ENCODE assay signal across 28 mouse cellular contexts in the genomic region with DNA sequence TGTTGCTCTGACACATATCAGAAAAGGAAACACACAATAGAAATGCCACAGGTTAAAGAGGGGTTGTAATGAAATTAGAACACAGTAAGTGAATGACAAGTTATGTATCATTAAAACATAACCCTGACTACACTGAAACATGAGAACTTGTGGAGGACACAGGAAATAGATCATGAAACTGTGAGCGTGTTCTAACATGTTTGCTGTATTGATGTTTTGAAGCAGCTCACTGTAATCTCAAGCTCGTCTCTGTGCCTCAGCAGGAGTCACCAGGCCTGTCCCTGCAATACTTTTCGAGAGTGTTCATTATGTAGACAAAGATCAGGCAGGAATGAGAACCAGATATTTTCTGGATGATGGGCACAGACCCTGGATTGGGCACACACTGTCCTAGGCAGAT. TPM values are rescaled to one million over a fixed set of nuclear protein-coding genes. Genes with fewer than 3 reads are reported as not detected.
"Had no signal": no experiment of that assay in that cellular context is flagged by ENCODE, and none has a peak within 500 bp of the region (broad histone marks: within the 10 kb centered on the region; RNA-seq: fewer than 3 reads in every experiment).

No protein-coding gene starts in this region.

- DNase-seq: kidney, adult 11 months; kidney, adult 9 months; kidney, postnatal 14 days; kidney, postnatal 4 days; left cerebral cortex, postnatal 4 days; retina, postnatal 1 day; right cerebral cortex, postnatal 14 days; right cerebral cortex, postnatal 4 days; thymus, adult 2 months; thymus, postnatal 14 days; thymus, postnatal 4 days had no signal

- ATAC-seq: intestine, embryonic 15.5 days; liver, embryonic 12.5 days had no signal

- H3K4me2 ChIP-seq: intestine, embryonic 15.5 days; limb, embryonic 13.5 days; liver, embryonic 12.5 days; liver, embryonic 15.5 days; lung, embryonic 15.5 days; midbrain, embryonic 12.5 days; midbrain, embryonic 15.5 days; neural tube, embryonic 13.5 days had no signal

- H3K27me3 ChIP-seq: intestine, embryonic 15.5 days; limb, embryonic 13.5 days; liver, embryonic 15.5 days; lung, embryonic 15.5 days; midbrain, embryonic 12.5 days; midbrain, embryonic 15.5 days; neural tube, embryonic 13.5 days had no signal

- H3K9ac ChIP-seq: intestine, embryonic 15.5 days; limb, embryonic 13.5 days; liver, embryonic 12.5 days; liver, embryonic 15.5 days; lung, embryonic 15.5 days; midbrain, embryonic 12.5 days; midbrain, embryonic 15.5 days; neural tube, embryonic 13.5 days had no signal

- H3K36me3 ChIP-seq: intestine, embryonic 15.5 days; limb, embryonic 13.5 days; liver, embryonic 12.5 days; liver, embryonic 15.5 days; lung, embryonic 15.5 days; midbrain, embryonic 12.5 days; midbrain, embryonic 15.5 days; neural tube, embryonic 13.5 days had no signal

- H3K4me3 ChIP-seq: intestine, embryonic 15.5 days; limb, embryonic 13.5 days; liver, embryonic 12.5 days; liver, embryonic 15.5 days; lung, embryonic 15.5 days; midbrain, embryonic 12.5 days; midbrain, embryonic 15.5 days; neural tube, embryonic 13.5 days had no signal

- H3K9me3 ChIP-seq: intestine, embryonic 15.5 days; limb, embryonic 13.5 days; liver, embryonic 12.5 days; liver, embryonic 15.5 days; lung, embryonic 15.5 days; midbrain, embryonic 12.5 days; midbrain, embryonic 15.5 days; neural tube, embryonic 13.5 days had no signal

- H3K4me1 ChIP-seq: intestine, embryonic 15.5 days; limb, embryonic 13.5 days; liver, embryonic 12.5 days; liver, embryonic 15.5 days; lung, embryonic 15.5 days; midbrain, embryonic 12.5 days; midbrain, embryonic 15.5 days; neural tube, embryonic 13.5 days had no signal

- H3K27ac ChIP-seq: intestine, embryonic 15.5 days; limb, embryonic 13.5 days; liver, embryonic 12.5 days; liver, embryonic 15.5 days; lung, embryonic 15.5 days; macrophage; midbrain, embryonic 12.5 days; midbrain, embryonic 15.5 days; neural tube, embryonic 13.5 days had no signal

RNA-seq across cellular contexts. Expression of gene Orm1, which starts 0.8 kb away (rescaled TPM):
- total RNA-seq: layer of hippocampus, adult 18-20 months; layer of hippocampus, postnatal 14 days; left cerebral cortex, adult 8-10 months; left cerebral cortex, postnatal 14 days; left cerebral cortex, postnatal 4 days; neutrophil, adult 5-6 weeks had no signal
- polyA plus RNA-seq: intestine, embryonic 15.5 days; kidney, embryonic 16.5 days; limb, embryonic 13.5 days; liver, embryonic 12.5 days; lung, embryonic 15.5 days; midbrain, embryonic 12.5 days; midbrain, embryonic 15.5 days; neural tube, embryonic 13.5 days; stomach, embryonic 14.5 days had no signal

RNA-seq across cellular contexts. Expression of gene Orm3, which starts 12.4 kb away (rescaled TPM):
- total RNA-seq: layer of hippocampus, adult 18-20 months; layer of hippocampus, postnatal 14 days; left cerebral cortex, adult 8-10 months; left cerebral cortex, postnatal 14 days; left cerebral cortex, postnatal 4 days; megakaryocyte, adult 5-6 weeks; neutrophil, adult 5-6 weeks had no signal
- polyA plus RNA-seq: intestine, embryonic 15.5 days; kidney, embryonic 16.5 days; limb, embryonic 13.5 days; liver, embryonic 12.5 days; liver, embryonic 15.5 days; lung, embryonic 15.5 days; macrophage; midbrain, embryonic 12.5 days; midbrain, embryonic 15.5 days; neural tube, embryonic 13.5 days; stomach, embryonic 14.5 days had no signal

RNA-seq across cellular contexts. Expression of gene Orm2, which starts 18.6 kb away (rescaled TPM):
- total RNA-seq: layer of hippocampus, adult 18-20 months; layer of hippocampus, postnatal 14 days; left cerebral cortex, adult 8-10 months; left cerebral cortex, postnatal 14 days; left cerebral cortex, postnatal 4 days; megakaryocyte, adult 5-6 weeks; neutrophil, adult 5-6 weeks had no signal
- polyA plus RNA-seq: intestine, embryonic 15.5 days; kidney, embryonic 16.5 days; limb, embryonic 13.5 days; liver, embryonic 12.5 days; liver, embryonic 15.5 days; lung, embryonic 15.5 days; macrophage; midbrain, embryonic 12.5 days; midbrain, embryonic 15.5 days; neural tube, embryonic 13.5 days; stomach, embryonic 14.5 days had no signal
